Mouse (Mus musculus): ENCODE measurements around the gene Scaf1.

DNA sequence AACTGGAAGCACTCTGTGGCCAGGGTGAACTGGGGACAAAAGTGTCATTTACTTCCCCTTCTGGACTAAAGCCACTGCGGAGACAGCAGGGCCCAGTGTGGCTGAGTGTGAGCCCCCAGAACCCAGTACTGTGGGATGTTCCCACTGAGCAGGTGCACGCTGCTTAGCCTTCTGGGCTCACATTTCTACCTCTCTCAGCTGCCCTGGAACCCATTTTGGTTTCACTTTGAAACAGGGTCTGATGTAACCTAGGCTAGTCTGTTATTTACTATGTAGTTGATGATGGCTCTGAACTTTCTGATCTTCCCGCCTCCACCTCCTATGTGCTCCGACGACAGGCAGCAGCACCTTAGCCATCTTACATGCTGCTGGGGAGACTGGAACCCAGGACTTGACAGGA lies 53.3 kb downstream of the Scaf1 start:
- TF ChIP-seq TAL1 (IDR thresholded peaks at IDR 0.05; ENCODE audit: low read length) (no peak), CHD2 (IDR thresholded peaks at IDR 0.05; ENCODE audit: low read length) (no peak), MAX (IDR thresholded peaks at IDR 0.05; ENCODE audit: low read length) (no peak)

All from MEL (cell line).